8 mouse cellular contexts compared by ENCODE assay signal in the genomic region with DNA sequence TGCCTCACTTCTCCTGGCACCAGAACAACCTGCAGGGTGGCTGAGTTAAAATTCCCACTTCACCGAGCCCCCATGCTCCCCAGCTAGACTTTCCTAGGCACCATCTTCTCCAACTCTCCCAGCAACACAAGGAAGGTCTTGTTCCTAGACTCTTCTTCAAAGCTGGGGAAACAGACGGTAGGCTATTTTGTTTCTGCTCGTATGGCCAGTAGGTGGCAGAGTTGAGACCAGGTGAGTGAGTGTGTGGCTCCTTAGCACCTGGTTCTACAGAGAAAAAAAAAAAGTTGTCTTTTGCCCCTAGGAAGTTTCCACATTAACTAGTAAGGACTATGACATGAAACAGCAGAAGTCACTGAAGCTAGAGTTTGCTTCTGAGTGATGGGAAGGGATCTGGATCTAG. TPM values are rescaled to one million over a fixed set of nuclear protein-coding genes. Genes with fewer than 3 reads are reported as not detected.
DNase-seq lines count a peak whose midpoint lies in the region; ATAC-seq lines count a peak whose summit lies in the region.

No protein-coding gene starts in this region.

- no peaks in the 10 kb centered on the region for H3K36me3 ChIP-seq in liver, embryonic 11.5 days (ENCODE audit: control insufficient read depth, insufficient read depth, low read length)

- H3K4me2 ChIP-seq in liver, embryonic 11.5 days, result no peak overlapping the region

- ATAC-seq in liver, embryonic 11.5 days (replicated peaks; ENCODE audit: low FRiP score), result no peak
- ATAC-seq in activated CD4-positive, CD25-positive, alpha-beta regulatory T cell, adult 4 months, result no peak

- DNase-seq in liver (peak; percentile 82), R1 (ENCODE audit: low read depth, low spot score) (peak; percentile 80)
- DNase-seq in liver, embryonic 11.5 days (ENCODE audit: low spot score), result no peak
- DNase-seq in cerebellum, postnatal 25 days, result peak; percentile 34 to 68
- peak; percentile 68 to 76 for DNase-seq in kidney, adult 8-10 months
- peak; percentile 81 for DNase-seq in naive thymus-derived CD4-positive, alpha-beta T cell, adult 2 months (ENCODE audit: low read depth)
- DNase-seq in frontal cortex, postnatal 25 days (ENCODE audit: low spot score in 2 of 2), result no peak

- H3K4me1 ChIP-seq in liver, embryonic 11.5 days (replicated peaks; ENCODE audit: control insufficient read depth, insufficient read depth, low read length), result peaks cover 34% of the 10 kb centered on the region

- H3K9me3 ChIP-seq in liver, embryonic 11.5 days (ENCODE audit: control insufficient read depth, low read length), result no peaks in the 10 kb centered on the region

- H3K4me3 ChIP-seq in liver, embryonic 11.5 days (ENCODE audit: low read depth, low read length), result no peak overlapping the region

- no peak overlapping the region for H3K27ac ChIP-seq in liver, embryonic 11.5 days (ENCODE audit: low read depth, low read length)

- WGBS in liver, embryonic 11.5 days, result 3% methylated on average over 3 of the region's 3 CpGs

- H3K27me3 ChIP-seq in liver, embryonic 11.5 days (replicated peaks; ENCODE audit: control insufficient read depth, insufficient read depth, low read length), result peaks cover 7% of the 10 kb centered on the region

- no peak overlapping the region for H3K9ac ChIP-seq in liver, embryonic 11.5 days (ENCODE audit: low read depth, low read length)

RNA-seq across cellular contexts. Expression of gene Smad6, which starts 3.7 kb away (rescaled TPM):
- polyA plus RNA-seq in liver, embryonic 11.5 days (2014; fragmentation: Nextera tagmentation; extraction: Ambion mirVana), result 10.1 and 11.1 TPM in 2 replicates
- polyA plus RNA-seq in activated CD4-positive, CD25-positive, alpha-beta regulatory T cell, adult 4 months (2017; shearing (Covaris generic)), result not detected

Comparison
In these comparisons a context has a peak if more than half of its experiments do, and no peak if none do; other contexts are left out.
1. DNase-seq: peak in liver (single experiment), R1 (single experiment), cerebellum, postnatal 25 days (2 of 2), kidney, adult 8-10 months (2 of 2) and naive thymus-derived CD4-positive, alpha-beta T cell, adult 2 months (single experiment); none in liver, embryonic 11.5 days (single experiment) and frontal cortex, postnatal 25 days (0 of 2).
2. RNA of gene Smad6, which starts 3.7 kb away (polyA plus RNA-seq): 10.1 to 11.1 TPM in liver, embryonic 11.5 days; not detected in activated CD4-positive, CD25-positive, alpha-beta regulatory T cell, adult 4 months; every median in the first group is over 10 times any median in the second.